Mouse (Mus musculus): ENCODE data around the gene Cdr2.

- TF ChIP-seq CTCF (IDR thresholded peaks at IDR 0.05 in 2 of 3, conservative IDR thresholded peaks at IDR 0.05 in 1 of 3; ENCODE audit: control insufficient read depth in 1 of 3, insufficient read depth in 1 of 3, low read depth in 2 of 3, low read length in 3 of 3, poor library complexity in 1 of 3, severe bottlenecking in 1 of 3) (no peak), EP300 (IDR thresholded peaks at IDR 0.05; ENCODE audit: low read depth in 1 of 2, low read length in 2 of 2) (no peak), MAX (IDR thresholded peaks at IDR 0.05; ENCODE audit: low read length) (no peak), ZNF384 (IDR thresholded peaks at IDR 0.05; ENCODE audit: low read depth, low read length) (no peak), TCF12 (IDR thresholded peaks at IDR 0.05; ENCODE audit: low read depth, low read length) (no peak), NELFE (IDR thresholded peaks at IDR 0.05; ENCODE audit: low read depth, low read length) (no peak), USF1 (IDR thresholded peaks at IDR 0.05; ENCODE audit: low read depth, low read length) (no peak), GATA1 (IDR thresholded peaks at IDR 0.05; ENCODE audit: low read depth, low read length) (no peak)
Measured at GRCm38 (mm10) chr7:120970112-120970511, 12.0 kb downstream of the Cdr2 start.
